Mouse (Mus musculus): Measurements from ENCODE around the gene Lrp5.
"Not testable (repeated sequence)": the region's sequence is repeated elsewhere in the genome, so short reads cannot be mapped to it uniquely, and the experiment has no call there.

Gene Lrp5

GRCm38 (mm10) chr19:3695471-3695870, 9.1 kb upstream of the Lrp5 start:
- no peak for DNase-seq (ENCODE audit: low read depth)

- no peak for DNase-seq (ENCODE audit: low read depth)
These were observed 8.6 kb upstream of the Lrp5 start for GRCm38 (mm10) chr19:3695006-3695405.

- no peak for DNase-seq (ENCODE audit: low read depth)
These were observed 8.1 kb upstream of the Lrp5 start for GRCm38 (mm10) chr19:3694476-3694875.

- DNase-seq (ENCODE audit: low read depth): no peak
These were observed 6.2 kb upstream of the Lrp5 start for GRCm38 (mm10) chr19:3692414-3693145.

- DNase-seq (ENCODE audit: low read depth): no peak
These were observed 5.0 kb upstream of the Lrp5 start for GRCm38 (mm10) chr19:3691337-3691736.

- DNase-seq (ENCODE audit: low read depth): no peak
These were observed 1.4 kb upstream of the Lrp5 start for GRCm38 (mm10) chr19:3687676-3688171.

- peak; percentile 38 for DNase-seq (ENCODE audit: low read depth)
These were observed 651 bp downstream of the Lrp5 start for GRCm38 (mm10) chr19:3685611-3686214.

- no peak for DNase-seq (ENCODE audit: low read depth)
These were observed 1.3 kb downstream of the Lrp5 start for GRCm38 (mm10) chr19:3684957-3685580.

- DNase-seq (ENCODE audit: low read depth): no peak
These were observed 1.9 kb downstream of the Lrp5 start for GRCm38 (mm10) chr19:3684414-3684813.

- DNase-seq (ENCODE audit: low read depth): no peak
These were observed 4.9 kb downstream of the Lrp5 start for GRCm38 (mm10) chr19:3681310-3681934.

- DNase-seq (ENCODE audit: low read depth): no peak
These were observed 5.6 kb downstream of the Lrp5 start for GRCm38 (mm10) chr19:3680732-3681131.

GRCm38 (mm10) chr19:3674122-3674855, 12.1 kb downstream of the Lrp5 start:
- DNase-seq (ENCODE audit: low read depth): no peak

- peak; percentile 35 for DNase-seq (ENCODE audit: low read depth)
These were observed 13.2 kb downstream of the Lrp5 start for GRCm38 (mm10) chr19:3673149-3673548.

- DNase-seq (ENCODE audit: low read depth): peak; percentile 69
These were observed 17.3 kb downstream of the Lrp5 start for GRCm38 (mm10) chr19:3669100-3669499.

GRCm38 (mm10) chr19:3668551-3668950, 17.8 kb downstream of the Lrp5 start:
- peak; percentile 40 for DNase-seq (ENCODE audit: low read depth)

- DNase-seq (ENCODE audit: low read depth): peak; percentile 78
These were observed 18.4 kb downstream of the Lrp5 start for GRCm38 (mm10) chr19:3667979-3668378.

- no peak for DNase-seq (ENCODE audit: low read depth)
These were observed 19.0 kb downstream of the Lrp5 start for GRCm38 (mm10) chr19:3667155-3667895.

GRCm38 (mm10) chr19:3666632-3667031, 19.7 kb downstream of the Lrp5 start:
- DNase-seq (ENCODE audit: low read depth): no peak

- peak; percentile 34 for DNase-seq (ENCODE audit: low read depth)
These were observed 20.9 kb downstream of the Lrp5 start for GRCm38 (mm10) chr19:3665510-3665909.

GRCm38 (mm10) chr19:3657947-3658346, 28.4 kb downstream of the Lrp5 start:
- no peak for DNase-seq (ENCODE audit: low read depth)

GRCm38 (mm10) chr19:3657065-3657464, 29.3 kb downstream of the Lrp5 start:
- DNase-seq (ENCODE audit: low read depth): not testable (repeated sequence)
